Mouse (Mus musculus) cortical plate, adult 2 months (tissue): ENCODE measurements around the gene P3h3.

Experiments used
- CTCF ChIP-seq: fragments of 200-500 bp; IDR thresholded peaks from 2 replicates; pipeline ENCODE4 v1.5.1; 2011; ENCODE audit warnings: mild to moderate bottlenecking, control low read depth, low read length; ENCODE audit not compliant: insufficient read depth; ENCODE audit errors: extremely low read depth
- POLR2A ChIP-seq: fragments of 200-500 bp; IDR thresholded peaks from 2 replicates; pipeline ENCODE4 v1.6.1; 2011; ENCODE audit warnings: mild to moderate bottlenecking, low read length, control low read depth; ENCODE audit not compliant: insufficient read depth; ENCODE audit errors: extremely low read depth

DNA sequence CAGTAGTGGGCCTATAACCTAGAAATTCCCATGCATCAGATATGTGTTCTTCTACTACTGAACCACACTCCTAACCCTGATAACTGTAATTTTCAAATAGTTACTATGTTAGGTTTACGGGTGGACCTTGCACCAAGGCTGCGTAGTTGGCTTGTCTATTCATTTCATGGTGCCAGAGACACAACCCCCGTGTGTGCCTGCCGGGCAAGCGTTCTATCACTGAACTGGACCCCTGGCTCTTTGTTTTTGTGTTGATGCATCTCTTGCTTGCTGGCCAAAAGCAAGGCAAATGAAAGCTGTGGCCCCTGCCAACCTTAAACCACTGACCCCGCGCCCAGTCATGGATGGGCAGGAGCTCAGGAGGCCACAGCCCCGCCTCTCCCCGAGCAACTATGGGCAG lies 24.3 kb upstream of the P3h3 start:
- no peak for TF ChIP-seq POLR2A
- TF ChIP-seq CTCF: no peak
